Mouse (Mus musculus) MEL (cell line): Measurements from ENCODE around the gene Nfia. TPM values are rescaled to one million over a fixed set of nuclear protein-coding genes. Genes with fewer than 3 reads are reported as not detected.

Source experiments
- DNase-seq: peaks from one replicate; pipeline ENCODE4 v3.0.0; 2011; ENCODE audit warnings: low read depth, low spot score
- H3K27ac ChIP-seq: 2 replicates; pipeline ENCODE4 v1.5.1; 2012; ENCODE audit warnings: low read depth, mild to moderate bottlenecking, control low read depth, low read length, moderate library complexity; ENCODE audit not compliant: control insufficient read depth
- H3K27me3 ChIP-seq, 2 experiments: fragments of 150-350 bp in 1 of 2; sonication (generic) in 1 of 2; 2 replicates each; pipeline ENCODE4 v1.6.1; 2012; ENCODE audit warnings: low read length in 2 of 2, mild to moderate bottlenecking in 2 of 2, improper control_type of control experiment in 1 of 2, moderate library complexity in 1 of 2; ENCODE audit not compliant: insufficient read depth in 2 of 2, control insufficient read depth in 1 of 2
- H3K36me3 ChIP-seq, 2 experiments: 2 replicates each; pipeline ENCODE4 v1.6.1; 2012 to 2014; ENCODE audit warnings: low read length in 2 of 2, improper control_type of control experiment in 1 of 2, inconsistent platforms in 1 of 2, mild to moderate bottlenecking in 1 of 2; ENCODE audit not compliant: insufficient read depth in 2 of 2, control insufficient read depth in 1 of 2
- H3K4me1 ChIP-seq, 2 experiments: fragments of 150-350 bp in 1 of 2; sonication (generic) in 1 of 2; 2 replicates each; pipeline ENCODE4 v1.6.1; 2012; ENCODE audit warnings: low read length in 2 of 2, improper control_type of control experiment in 1 of 2, mild to moderate bottlenecking in 1 of 2; ENCODE audit not compliant: insufficient read depth in 2 of 2, control insufficient read depth in 1 of 2
- H3K4me3 ChIP-seq, 2 experiments: fragments of 150-350 bp in 1 of 2; sonication (generic) in 1 of 2; 2 replicates each; pipeline ENCODE4 v1.5.1; 2012; ENCODE audit warnings: low read depth in 2 of 2, low read length in 2 of 2, mild to moderate bottlenecking in 2 of 2, moderate library complexity in 2 of 2, control low read depth in 1 of 2, improper control_type of control experiment in 1 of 2; ENCODE audit not compliant: control insufficient read depth in 1 of 2, insufficient read depth in 1 of 2
- H3K79me2 ChIP-seq: 2 replicates; pipeline ENCODE4 v1.6.1; 2012; ENCODE audit warnings: mild to moderate bottlenecking, low read length, moderate library complexity; ENCODE audit not compliant: control insufficient read depth, poor library complexity, insufficient read depth
- H3K9ac ChIP-seq: 2 replicates; pipeline ENCODE4 v1.6.1; 2012; ENCODE audit warnings: low read depth, mild to moderate bottlenecking, control low read depth, low read length, moderate library complexity; ENCODE audit not compliant: control insufficient read depth, poor library complexity, severe bottlenecking
- H3K9me3 ChIP-seq: fragments of 150-350 bp; sonication (generic); replicated peaks from 2 replicates; pipeline ENCODE4 v1.6.1; 2012; ENCODE audit warnings: mild to moderate bottlenecking, low read length, improper control_type of control experiment, moderate library complexity; ENCODE audit not compliant: insufficient read depth
- CHD1 ChIP-seq: IDR thresholded peaks from 2 replicates; pipeline ENCODE4 v1.6.1; 2012; ENCODE audit warnings: low read depth, mild to moderate bottlenecking, inconsistent platforms, low read length, improper control_type of control experiment
- CTCF ChIP-seq, 3 experiments: IDR thresholded peaks in 2 of 3; conservative IDR thresholded peaks in 1 of 3; 2 replicates each; pipeline ENCODE4 v1.5.1; 2011 to 2012; ENCODE audit warnings: low read length in 3 of 3, low read depth in 2 of 3, mild to moderate bottlenecking in 2 of 3, improper control_type of control experiment in 1 of 3, inconsistent platforms in 1 of 3, mixed read lengths in 1 of 3, moderate library complexity in 1 of 3; ENCODE audit not compliant: control insufficient read depth in 1 of 3, insufficient read depth in 1 of 3, poor library complexity in 1 of 3, severe bottlenecking in 1 of 3
- E2F4 ChIP-seq: IDR thresholded peaks from 2 replicates; pipeline ENCODE4 v1.6.1; 2011; ENCODE audit warnings: low read depth, low read length, improper control_type of control experiment, borderline replicate concordance
- ELF1 ChIP-seq: IDR thresholded peaks from 2 replicates; pipeline ENCODE4 v1.6.1; 2014; ENCODE audit warnings: low read depth, mild to moderate bottlenecking, inconsistent platforms, low read length, improper control_type of control experiment, moderate library complexity
- EP300 ChIP-seq, 2 experiments: IDR thresholded peaks; 2 replicates each; pipeline ENCODE4 v1.6.1; 2011; ENCODE audit warnings: improper control_type of control experiment in 2 of 2, low read length in 2 of 2, low read depth in 1 of 2, mild to moderate bottlenecking in 1 of 2
- ETS1 ChIP-seq: IDR thresholded peaks from 2 replicates; pipeline ENCODE4 v1.6.1; 2012; ENCODE audit warnings: low read depth, mild to moderate bottlenecking, inconsistent platforms, low read length, improper control_type of control experiment, moderate library complexity
- GABPA ChIP-seq: IDR thresholded peaks from 2 replicates; pipeline ENCODE4 v1.6.1; 2012; ENCODE audit warnings: low read depth, mild to moderate bottlenecking, inconsistent platforms, low read length, improper control_type of control experiment, moderate library complexity
- GATA1 ChIP-seq: IDR thresholded peaks from 2 replicates; pipeline ENCODE4 v1.6.1; 2011; ENCODE audit warnings: low read depth, low read length, improper control_type of control experiment
- HCFC1 ChIP-seq: IDR thresholded peaks from 2 replicates; pipeline ENCODE4 v1.6.1; 2012; ENCODE audit warnings: low read depth, mild to moderate bottlenecking, inconsistent platforms, low read length, improper control_type of control experiment, moderate library complexity
- JUND ChIP-seq: IDR thresholded peaks from 2 replicates; pipeline ENCODE4 v1.6.1; 2011; ENCODE audit warnings: low read depth, mild to moderate bottlenecking, improper control_type of control experiment, low read length
- MAFK ChIP-seq: IDR thresholded peaks from 2 replicates; pipeline ENCODE4 v1.6.1; 2011; ENCODE audit warnings: low read depth, mild to moderate bottlenecking, low read length, improper control_type of control experiment, borderline replicate concordance
- MAX ChIP-seq: IDR thresholded peaks from 2 replicates; pipeline ENCODE4 v1.6.1; 2011; ENCODE audit warnings: low read length, improper control_type of control experiment
- MAZ ChIP-seq: IDR thresholded peaks from 2 replicates; pipeline ENCODE4 v1.6.1; 2012; ENCODE audit warnings: low read depth, mild to moderate bottlenecking, inconsistent platforms, low read length, improper control_type of control experiment
- MYB ChIP-seq: IDR thresholded peaks from 2 replicates; pipeline ENCODE4 v1.6.1; 2011; ENCODE audit warnings: mild to moderate bottlenecking, low read depth, low read length, improper control_type of control experiment
- MYC ChIP-seq: IDR thresholded peaks from 2 replicates; pipeline ENCODE4 v1.6.1; 2011; ENCODE audit warnings: low read depth, mild to moderate bottlenecking, low read length, improper control_type of control experiment, moderate library complexity
- NELFE ChIP-seq: IDR thresholded peaks from 2 replicates; pipeline ENCODE4 v1.6.1; 2011; ENCODE audit warnings: low read depth, low read length, improper control_type of control experiment
- POLR2A ChIP-seq, 2 experiments: IDR thresholded peaks; 2 replicates each; pipeline ENCODE4 v1.6.1; 2011 to 2012; ENCODE audit warnings: low read length in 2 of 2, mild to moderate bottlenecking in 2 of 2, control low read depth in 1 of 2, improper control_type of control experiment in 1 of 2, low read depth in 1 of 2, moderate library complexity in 1 of 2; ENCODE audit not compliant: control insufficient read depth in 1 of 2, insufficient read depth in 1 of 2, poor library complexity in 1 of 2
- POLR2AphosphoS2 ChIP-seq: IDR thresholded peaks from 2 replicates; pipeline ENCODE4 v1.6.1; 2011; ENCODE audit warnings: low read length, improper control_type of control experiment
- POLR2AphosphoS5 ChIP-seq: IDR thresholded peaks from 2 replicates; pipeline ENCODE4 v1.6.1; 2012; ENCODE audit warnings: low read depth, borderline replicate concordance, mild to moderate bottlenecking, inconsistent platforms, low read length, moderate library complexity, mixed read lengths
- RAD21 ChIP-seq: IDR thresholded peaks from 2 replicates; pipeline ENCODE4 v1.6.1; 2011; ENCODE audit warnings: mild to moderate bottlenecking, low read depth, low read length, improper control_type of control experiment
- RCOR1 ChIP-seq: IDR thresholded peaks from 2 replicates; pipeline ENCODE4 v1.6.1; 2012; ENCODE audit warnings: low read depth, mild to moderate bottlenecking, inconsistent platforms, low read length, improper control_type of control experiment
- SIN3A ChIP-seq: IDR thresholded peaks from 2 replicates; pipeline ENCODE4 v1.6.1; 2012; ENCODE audit warnings: low read length, improper control_type of control experiment, inconsistent platforms
- SMC3 ChIP-seq: IDR thresholded peaks from 2 replicates; pipeline ENCODE4 v1.6.1; 2011; ENCODE audit warnings: low read depth, low read length, improper control_type of control experiment
- TAL1 ChIP-seq: IDR thresholded peaks from 2 replicates; pipeline ENCODE4 v1.6.1; 2012; ENCODE audit warnings: mild to moderate bottlenecking, inconsistent platforms, low read length, moderate library complexity, mixed read lengths
- TCF12 ChIP-seq: IDR thresholded peaks from 2 replicates; pipeline ENCODE4 v1.6.1; 2014; ENCODE audit warnings: low read depth, mild to moderate bottlenecking, inconsistent platforms, low read length, improper control_type of control experiment, moderate library complexity
- UBTF ChIP-seq: IDR thresholded peaks from 2 replicates; pipeline ENCODE4 v1.6.1; 2012; ENCODE audit warnings: low read depth, mild to moderate bottlenecking, inconsistent platforms, low read length, improper control_type of control experiment, moderate library complexity, borderline replicate concordance; ENCODE audit not compliant: insufficient read depth
- USF1 ChIP-seq: IDR thresholded peaks from 2 replicates; pipeline ENCODE4 v1.6.1; 2014; ENCODE audit warnings: low read depth, mild to moderate bottlenecking, inconsistent platforms, low read length, improper control_type of control experiment, moderate library complexity
- ZC3H11A ChIP-seq: IDR thresholded peaks from 2 replicates; pipeline ENCODE4 v1.6.1; 2012; ENCODE audit warnings: low read depth, mild to moderate bottlenecking, inconsistent platforms, low read length, improper control_type of control experiment
- ZKSCAN1 ChIP-seq: IDR thresholded peaks from 2 replicates; pipeline ENCODE4 v1.6.1; 2012; ENCODE audit warnings: low read depth, mild to moderate bottlenecking, inconsistent platforms, low read length, improper control_type of control experiment, moderate library complexity
- ZMIZ1 ChIP-seq: IDR thresholded peaks from 2 replicates; pipeline ENCODE4 v1.6.1; 2012; ENCODE audit warnings: low read depth, mild to moderate bottlenecking, inconsistent platforms, low read length, improper control_type of control experiment, moderate library complexity
- ZNF384 ChIP-seq: IDR thresholded peaks from 2 replicates; pipeline ENCODE4 v1.6.1; 2012; ENCODE audit warnings: low read depth, mild to moderate bottlenecking, inconsistent platforms, low read length, improper control_type of control experiment
- polyA plus RNA-seq, 2 experiments: library from polyadenylated mRNA; stranded (reverse) in 1 of 2; unstranded in 1 of 2; fragments of >175 nt in 1 of 2; fragments of >200 nt in 1 of 2; gene quantifications; 2 replicates each; pipeline versions ENCODE4 v1.2.1 to v1.2.4; 2012; ENCODE audit warnings: low replicate concordance in 2 of 2, low read depth in 1 of 2; ENCODE audit not compliant: insufficient read length in 2 of 2, insufficient read depth in 1 of 2, missing spikeins in 1 of 2
- total RNA-seq: library from RNA; depleted of rRNA; stranded (reverse); fragments of 300-350 nt; gene quantifications from 2 replicates; pipeline ENCODE4 v1.2.3, GENCODE M21; 2012

The Nfia gene
- total and polyA plus RNA-seq, 3 experiments: 10.2 to 20.5 (median 13.4) TPM

DNA sequence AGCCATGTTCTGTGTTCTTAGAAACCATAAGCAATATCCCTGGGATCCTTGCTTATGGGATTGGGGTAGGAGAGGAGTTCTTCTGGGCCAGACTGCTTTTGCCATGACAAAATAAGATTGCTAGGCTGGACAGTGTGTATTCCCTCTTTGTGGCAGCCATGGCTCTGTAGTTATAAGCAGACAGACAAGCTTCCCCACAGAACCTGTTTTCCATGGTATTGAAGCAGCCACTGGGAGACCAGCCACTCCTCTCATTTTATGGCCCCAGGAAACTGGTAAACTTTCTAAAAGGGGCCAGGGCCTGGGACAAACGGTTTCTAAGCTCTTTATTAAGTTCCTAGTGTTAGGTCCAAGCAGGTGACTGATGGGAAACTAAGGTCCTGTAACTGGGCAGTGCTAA is 309.4 kb downstream of the Nfia start:
- H3K36me3 ChIP-seq: peaks cover 17 to 24% of the 10 kb centered on the region in 2 experiments
- no peaks in the 10 kb centered on the region for H3K27me3 ChIP-seq
- H3K9me3 ChIP-seq: no peaks in the 10 kb centered on the region

GRCm38 (mm10) chr4:98082512-98082911 is 310.0 kb downstream of the Nfia start:
- Histone ChIP-seq H3K79me2 (no peaks in the 10 kb centered on the region), H3K36me3 (peaks cover 17 to 24% of the 10 kb centered on the region in 2 experiments), H3K9me3 (no peaks in the 10 kb centered on the region), H3K9ac (no peak overlapping the region), H3K4me1 (peaks cover 10% of the 10 kb centered on the region in 2 experiments; a peak in 3 of 4 replicates), H3K27me3 (no peaks in the 10 kb centered on the region), H3K4me3 (no peak overlapping the region), H3K27ac (peak overlapping the region; percentile 62)
- peak; percentile 82 for DNase-seq
- no peak for TF ChIP-seq MYC
- no peak for TF ChIP-seq MYB
- no peak for TF ChIP-seq CTCF (IDR thresholded peaks at IDR 0.05 in 2 of 3, conservative IDR thresholded peaks at IDR 0.05 in 1 of 3; ENCODE audit: control insufficient read depth in 1 of 3, insufficient read depth in 1 of 3, low read depth in 2 of 3, low read length in 3 of 3, poor library complexity in 1 of 3, severe bottlenecking in 1 of 3)
- TF ChIP-seq SIN3A: no peak
- TF ChIP-seq GATA1: peak; percentile 91
- TF ChIP-seq POLR2A (IDR thresholded peaks at IDR 0.05; ENCODE audit: control insufficient read depth in 1 of 2, insufficient read depth in 1 of 2, low read depth in 1 of 2, low read length in 2 of 2, poor library complexity in 1 of 2): no peak
- TF ChIP-seq ELF1: no peak
- no peak for TF ChIP-seq CHD1
- TF ChIP-seq RAD21: no peak; the same call in 1 of the 2 replicates
- no peak for TF ChIP-seq NELFE
- TF ChIP-seq ZC3H11A: no peak
- TF ChIP-seq SMC3: peak; percentile 10; the same call in 1 of the 2 replicates
- no peak; the same call in 1 of the 2 replicates for TF ChIP-seq MAX
- peak; percentile 70 to 76 for TF ChIP-seq EP300 (IDR thresholded peaks at IDR 0.05; ENCODE audit: low read depth in 1 of 2, low read length in 2 of 2)
- no peak for TF ChIP-seq UBTF
- no peak for TF ChIP-seq ZKSCAN1
- TF ChIP-seq POLR2AphosphoS5: no peak
- peak; percentile 80 for TF ChIP-seq TAL1
- peak; percentile 79 for TF ChIP-seq TCF12
- no peak for TF ChIP-seq USF1
- TF ChIP-seq ZNF384: no peak
- TF ChIP-seq ZMIZ1: no peak
- peak; percentile 75; the same call in 1 of the 2 replicates for TF ChIP-seq RCOR1
- TF ChIP-seq GABPA: no peak
- TF ChIP-seq JUND: no peak
- TF ChIP-seq ETS1: peak; percentile 65; the same call in 1 of the 2 replicates
- no peak for TF ChIP-seq HCFC1
- TF ChIP-seq MAFK: no peak
- no peak for TF ChIP-seq E2F4

More for the DNA sequence above, 309.4 kb downstream of the Nfia start:
- Histone ChIP-seq H3K27ac (peak overlapping the region; percentile 62), H3K79me2 (no peaks in the 10 kb centered on the region), H3K4me1 (peaks cover 10% of the 10 kb centered on the region in 2 experiments; a peak in 3 of 4 replicates), H3K4me3 (no peak overlapping the region), H3K9ac (no peak overlapping the region)
- DNase-seq: peak; percentile 12
- TF ChIP-seq NELFE: no peak
- TF ChIP-seq MYC: no peak
- no peak for TF ChIP-seq GABPA
- no peak for TF ChIP-seq ZC3H11A
- TF ChIP-seq CHD1: no peak
- TF ChIP-seq SMC3: no peak
- no peak for TF ChIP-seq CTCF (IDR thresholded peaks at IDR 0.05 in 2 of 3, conservative IDR thresholded peaks at IDR 0.05 in 1 of 3; ENCODE audit: control insufficient read depth in 1 of 3, insufficient read depth in 1 of 3, low read depth in 2 of 3, low read length in 3 of 3, poor library complexity in 1 of 3, severe bottlenecking in 1 of 3)
- no peak for TF ChIP-seq ETS1
- TF ChIP-seq MAZ: no peak
- no peak for TF ChIP-seq POLR2AphosphoS2
- no peak for TF ChIP-seq POLR2AphosphoS5
